Mouse (Mus musculus): ENCODE results near the gene Peli2. TPM values are rescaled to one million over a fixed set of nuclear protein-coding genes. Genes with fewer than 3 reads are reported as not detected.

The Peli2 gene
- polyA plus RNA-seq, 1 experiment, result 9.0 TPM

DNA sequence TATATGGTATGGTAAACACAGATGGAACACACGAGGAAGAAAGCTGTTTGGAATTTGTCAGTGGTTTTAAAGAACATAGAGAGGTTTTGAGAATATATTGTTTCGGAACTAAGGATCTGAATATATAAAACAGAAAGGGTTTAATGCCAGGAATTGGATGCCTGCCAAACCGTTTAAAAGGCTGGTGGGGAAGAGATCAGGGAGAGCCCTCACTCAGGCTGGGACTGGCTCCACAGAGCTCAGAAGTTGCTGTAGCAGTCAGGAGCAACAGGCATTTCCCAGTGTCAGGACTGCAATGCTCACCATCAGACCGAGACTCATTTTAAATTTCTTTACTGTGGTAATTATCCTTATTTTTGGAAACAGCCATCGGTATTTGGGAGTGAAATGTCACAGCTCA, 76.2 kb downstream of the Peli2 start:
- Histone ChIP-seq H3K4me3 (ENCODE audit: insufficient read depth, low read length) (no peak overlapping the region), H3K27ac (ENCODE audit: insufficient read depth, low read length) (no peak overlapping the region), H3K4me1 (ENCODE audit: control insufficient read depth, insufficient read depth, low read length) (no peaks in the 10 kb centered on the region)
- TF ChIP-seq POLR2A (IDR thresholded peaks at IDR 0.05; ENCODE audit: low read depth, low read length), result no peak
- no peak for TF ChIP-seq CTCF (IDR thresholded peaks at IDR 0.05; ENCODE audit: borderline replicate concordance, insufficient read depth, low read length)

DNA sequence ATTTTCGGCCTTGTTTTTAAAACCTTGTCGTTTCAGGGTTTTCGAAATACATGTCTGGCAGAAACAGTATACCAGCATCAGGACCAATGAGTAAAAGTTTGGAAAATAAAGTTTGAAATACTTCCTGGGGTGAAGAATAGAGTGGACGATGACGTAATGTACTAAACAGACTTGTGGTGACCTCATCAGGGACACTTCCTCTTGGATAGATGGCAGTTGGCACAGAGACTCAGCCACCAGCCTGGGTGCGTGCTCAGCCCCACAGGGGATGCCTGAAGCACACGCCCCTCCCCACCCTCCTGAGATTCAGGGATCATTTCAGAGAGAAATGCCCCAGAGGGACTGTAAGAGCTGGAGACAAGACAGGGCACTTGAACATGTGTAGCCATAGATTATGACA, 76.7 kb downstream of the Peli2 start:
- TF ChIP-seq CTCF (IDR thresholded peaks at IDR 0.05; ENCODE audit: borderline replicate concordance, insufficient read depth, low read length) (no peak), POLR2A (IDR thresholded peaks at IDR 0.05; ENCODE audit: low read depth, low read length) (no peak)
- Histone ChIP-seq H3K27ac (ENCODE audit: insufficient read depth, low read length) (no peak overlapping the region), H3K4me3 (ENCODE audit: insufficient read depth, low read length) (no peak overlapping the region), H3K4me1 (ENCODE audit: control insufficient read depth, insufficient read depth, low read length) (peaks cover 2% of the 10 kb centered on the region; the same call in 1 of the 2 replicates)

DNA sequence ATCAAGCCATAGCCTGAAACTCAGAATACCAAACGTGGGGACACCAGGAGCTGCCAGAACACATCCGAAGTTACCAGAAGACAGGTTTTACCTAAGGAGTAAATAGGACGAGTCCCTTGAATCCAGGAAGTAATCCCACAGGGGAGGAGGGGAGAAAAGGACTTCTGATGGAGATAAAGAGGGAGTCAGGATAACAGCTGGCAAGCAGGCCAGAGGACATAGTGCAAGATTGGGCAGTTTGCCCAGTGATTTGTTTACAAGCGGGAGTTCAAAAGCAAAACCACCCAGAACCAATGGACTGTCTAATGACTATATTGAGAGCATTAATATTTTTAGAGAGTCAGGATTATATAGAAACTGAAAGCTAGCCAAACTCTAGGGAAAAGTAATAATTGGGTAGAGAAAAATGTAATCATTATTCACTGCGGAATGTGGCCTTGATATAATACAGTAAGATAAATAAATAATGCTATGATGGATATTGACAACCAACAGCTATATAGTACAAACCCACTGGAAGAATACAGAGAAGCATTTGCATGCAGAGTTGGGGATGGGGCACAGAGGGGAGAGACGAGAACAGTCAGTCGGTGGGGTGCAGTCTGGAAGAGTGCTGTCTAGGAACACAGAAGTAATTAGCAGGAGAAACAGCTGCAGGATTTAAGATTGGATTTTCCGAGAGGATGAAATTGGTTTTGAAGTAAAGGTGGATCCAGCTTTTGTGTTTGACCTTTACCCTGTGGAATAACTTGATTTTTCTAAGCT, 77.7 kb downstream of the Peli2 start:
- H3K4me3 ChIP-seq (ENCODE audit: insufficient read depth, low read length), result no peak overlapping the region
- H3K4me1 ChIP-seq (ENCODE audit: control insufficient read depth, insufficient read depth, low read length), result peaks cover 5% of the 10 kb centered on the region; the same call in 1 of the 2 replicates
- no peak overlapping the region for H3K27ac ChIP-seq (ENCODE audit: insufficient read depth, low read length)
- TF ChIP-seq CTCF (IDR thresholded peaks at IDR 0.05; ENCODE audit: borderline replicate concordance, insufficient read depth, low read length) (no peak), POLR2A (IDR thresholded peaks at IDR 0.05; ENCODE audit: low read depth, low read length) (no peak)

DNA sequence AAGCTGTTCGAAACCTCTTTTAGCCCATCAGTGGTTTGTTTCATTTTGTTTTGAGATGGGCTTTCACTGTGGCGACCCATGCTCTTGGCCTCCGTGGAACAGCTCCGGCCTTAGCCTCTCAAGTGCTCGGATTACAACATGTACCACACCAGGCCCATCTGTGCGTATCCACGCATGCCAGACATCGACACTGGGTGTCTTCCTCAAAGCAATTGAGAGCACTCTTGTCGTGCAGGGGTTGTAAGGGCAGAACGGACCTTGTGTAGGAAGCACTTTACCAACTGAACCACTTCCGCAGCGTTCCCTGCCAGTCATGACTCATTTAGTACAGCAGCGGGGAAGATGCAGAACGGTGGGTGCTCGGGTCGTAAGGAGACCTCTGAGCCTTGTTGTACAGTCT, 78.3 kb downstream of the Peli2 start:
- no peak for TF ChIP-seq POLR2A (IDR thresholded peaks at IDR 0.05; ENCODE audit: low read depth, low read length)
- no peak for TF ChIP-seq CTCF (IDR thresholded peaks at IDR 0.05; ENCODE audit: borderline replicate concordance, insufficient read depth, low read length)
- Histone ChIP-seq H3K4me3 (ENCODE audit: insufficient read depth, low read length) (no peak overlapping the region), H3K27ac (ENCODE audit: insufficient read depth, low read length) (no peak overlapping the region), H3K4me1 (ENCODE audit: control insufficient read depth, insufficient read depth, low read length) (peaks cover 5% of the 10 kb centered on the region; the same call in 1 of the 2 replicates)

DNA sequence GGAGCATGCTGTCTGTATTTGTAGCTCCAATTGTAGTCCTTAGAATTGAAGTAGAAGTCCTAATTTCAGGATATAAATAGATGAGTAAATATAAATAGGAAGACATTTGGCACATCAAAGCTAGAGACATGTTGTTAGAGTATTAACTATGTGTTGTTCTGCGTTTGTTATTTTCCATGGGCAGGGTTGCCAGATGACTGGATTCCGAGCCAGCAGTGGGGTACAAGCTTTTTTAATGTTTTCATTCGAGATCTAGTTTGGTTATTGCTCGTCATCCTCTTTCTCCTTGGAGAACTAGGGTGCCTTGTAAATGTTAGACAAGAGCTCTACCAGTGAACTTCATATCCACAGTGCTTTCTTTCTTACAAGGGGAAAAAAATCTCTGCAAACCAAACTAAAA, 78.9 kb downstream of the Peli2 start:
- H3K27ac ChIP-seq (ENCODE audit: insufficient read depth, low read length), result no peak overlapping the region
- peaks cover 5% of the 10 kb centered on the region; the same call in 1 of the 2 replicates for H3K4me1 ChIP-seq (ENCODE audit: control insufficient read depth, insufficient read depth, low read length)
- no peak overlapping the region for H3K4me3 ChIP-seq (ENCODE audit: insufficient read depth, low read length)
- no peak for TF ChIP-seq CTCF (IDR thresholded peaks at IDR 0.05; ENCODE audit: borderline replicate concordance, insufficient read depth, low read length)
- no peak for TF ChIP-seq POLR2A (IDR thresholded peaks at IDR 0.05; ENCODE audit: low read depth, low read length)

DNA sequence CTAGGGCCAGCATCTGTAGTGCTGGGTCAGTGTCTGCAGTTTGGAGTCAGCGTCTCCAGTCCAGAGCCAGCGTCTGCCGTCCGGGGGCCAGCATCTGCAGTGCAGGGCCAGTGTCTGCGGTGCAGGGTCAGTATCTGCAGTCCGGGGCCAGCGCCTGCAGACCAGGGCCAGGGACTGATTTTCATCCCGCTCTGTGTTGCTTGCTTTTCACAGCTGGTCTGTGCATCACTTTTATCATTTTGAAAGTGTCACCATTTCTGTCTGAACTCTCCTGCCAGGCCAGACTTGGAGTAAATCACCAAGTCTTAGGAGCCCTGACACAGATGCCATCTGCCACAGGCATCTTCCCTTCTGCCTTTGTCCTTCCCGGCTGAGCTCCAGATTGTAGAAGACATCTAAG, 79.7 kb downstream of the Peli2 start:
- no peak overlapping the region for H3K27ac ChIP-seq (ENCODE audit: insufficient read depth, low read length)
- H3K4me1 ChIP-seq (ENCODE audit: control insufficient read depth, insufficient read depth, low read length), result peaks cover 5% of the 10 kb centered on the region; the same call in 1 of the 2 replicates
- no peak for TF ChIP-seq CTCF (IDR thresholded peaks at IDR 0.05; ENCODE audit: borderline replicate concordance, insufficient read depth, low read length)
- TF ChIP-seq POLR2A (IDR thresholded peaks at IDR 0.05; ENCODE audit: low read depth, low read length), result no peak
- no peak overlapping the region for H3K4me3 ChIP-seq (ENCODE audit: insufficient read depth, low read length)

DNA sequence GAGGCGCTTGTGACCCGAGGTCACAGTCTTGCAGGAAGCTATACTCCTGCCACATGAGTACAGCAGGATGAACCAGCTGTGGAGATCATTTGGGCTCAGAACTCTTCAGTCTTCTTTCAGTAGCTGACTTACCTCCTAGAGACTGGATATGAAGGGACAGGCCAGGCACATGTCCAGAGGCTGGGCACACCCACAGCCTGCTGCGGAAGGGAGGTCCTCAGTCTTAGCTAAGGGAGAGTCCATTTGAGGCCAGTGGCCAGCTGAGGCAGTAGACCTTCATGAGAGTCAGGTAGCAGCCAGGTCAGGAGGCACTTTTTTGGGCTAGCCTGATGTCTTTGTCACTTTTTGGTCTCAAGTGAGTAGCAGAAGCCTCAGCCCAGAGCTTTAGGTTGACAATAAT, 80.2 kb downstream of the Peli2 start:
- Histone ChIP-seq H3K27ac (ENCODE audit: insufficient read depth, low read length) (no peak overlapping the region), H3K4me1 (ENCODE audit: control insufficient read depth, insufficient read depth, low read length) (peaks cover 5% of the 10 kb centered on the region; the same call in 1 of the 2 replicates), H3K4me3 (ENCODE audit: insufficient read depth, low read length) (no peak overlapping the region)
- TF ChIP-seq CTCF (IDR thresholded peaks at IDR 0.05; ENCODE audit: borderline replicate concordance, insufficient read depth, low read length) (no peak), POLR2A (IDR thresholded peaks at IDR 0.05; ENCODE audit: low read depth, low read length) (no peak)

DNA sequence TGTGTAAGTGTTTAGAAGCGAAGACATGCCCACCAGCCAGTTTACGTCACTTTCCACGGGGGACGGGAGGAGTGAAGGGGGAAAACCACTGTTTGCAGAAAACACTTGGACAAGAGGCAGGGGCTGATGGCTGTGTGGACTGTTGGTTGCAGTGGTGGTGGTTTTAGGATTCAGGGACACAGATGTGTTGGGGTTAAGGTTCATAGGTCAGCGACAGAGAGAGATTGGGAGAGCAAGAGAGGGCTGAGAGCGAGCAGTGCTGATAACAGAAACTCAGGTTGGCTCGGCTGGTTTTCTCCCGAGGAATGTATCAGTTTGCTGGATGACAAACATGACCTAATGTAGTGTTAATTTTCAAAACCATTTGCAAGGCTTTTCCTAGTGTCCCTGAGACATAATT, 80.8 kb downstream of the Peli2 start:
- Histone ChIP-seq H3K27ac (ENCODE audit: insufficient read depth, low read length) (no peak overlapping the region), H3K4me1 (ENCODE audit: control insufficient read depth, insufficient read depth, low read length) (peaks cover 5% of the 10 kb centered on the region; the same call in 1 of the 2 replicates), H3K4me3 (ENCODE audit: insufficient read depth, low read length) (no peak overlapping the region)
- TF ChIP-seq CTCF (IDR thresholded peaks at IDR 0.05; ENCODE audit: borderline replicate concordance, insufficient read depth, low read length) (no peak), POLR2A (IDR thresholded peaks at IDR 0.05; ENCODE audit: low read depth, low read length) (no peak)

DNA sequence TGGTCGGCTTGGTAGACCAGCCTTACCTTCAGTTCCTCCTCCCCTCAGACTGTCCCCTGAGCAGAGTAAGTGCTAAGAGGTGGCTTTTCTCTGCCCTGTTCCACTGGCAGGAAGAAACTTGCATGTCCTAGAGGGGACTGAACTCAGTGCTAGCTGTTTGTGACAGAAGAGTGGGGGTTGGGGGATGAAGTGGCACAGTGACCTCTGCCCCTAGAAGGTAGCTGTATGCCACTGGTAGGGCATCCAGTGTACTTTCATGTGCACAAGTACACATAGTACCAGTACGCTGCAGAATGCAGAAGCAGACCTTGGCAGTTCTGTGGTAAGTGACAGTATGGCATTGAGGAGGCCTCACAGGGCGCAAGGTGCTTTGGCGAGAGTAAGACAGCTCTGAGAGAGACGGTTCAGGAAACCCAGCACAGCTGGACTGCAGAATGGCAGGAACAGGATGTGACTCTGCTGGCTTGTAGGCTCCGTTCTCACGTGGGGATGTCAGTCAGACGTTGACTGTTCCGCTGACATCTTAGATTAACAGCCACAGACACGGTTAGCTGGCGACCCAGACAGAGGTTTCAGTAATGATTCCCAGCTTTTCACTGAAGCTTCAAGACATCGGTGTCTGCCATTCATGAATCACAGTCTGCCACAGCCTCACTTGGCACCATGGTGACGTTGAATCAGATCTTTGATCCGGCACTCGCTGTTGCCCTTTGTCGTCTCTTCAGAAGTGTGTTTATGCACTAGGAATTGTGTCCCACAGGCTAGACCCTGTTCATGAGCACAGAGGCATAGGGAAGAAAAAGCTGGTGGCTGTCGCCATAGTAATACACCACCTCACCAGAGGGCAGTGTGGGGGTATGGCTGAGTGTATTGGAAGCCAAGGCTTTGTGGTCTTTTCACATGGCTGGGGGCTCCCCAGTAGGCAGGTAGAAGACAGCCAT, 81.7 kb downstream of the Peli2 start:
- no peak for TF ChIP-seq POLR2A (IDR thresholded peaks at IDR 0.05; ENCODE audit: low read depth, low read length)
- TF ChIP-seq CTCF (IDR thresholded peaks at IDR 0.05; ENCODE audit: borderline replicate concordance, insufficient read depth, low read length), result no peak
- H3K27ac ChIP-seq (ENCODE audit: insufficient read depth, low read length), result no peak overlapping the region
- H3K4me1 ChIP-seq (ENCODE audit: control insufficient read depth, insufficient read depth, low read length), result peaks cover 7% of the 10 kb centered on the region; the same call in 1 of the 2 replicates
- no peak overlapping the region for H3K4me3 ChIP-seq (ENCODE audit: insufficient read depth, low read length)
